18 mouse cellular contexts compared by ENCODE assay signal in genomic region chr1:156437016-156437708, GRCm38 (mm10). TPM values are rescaled to one million over a fixed set of nuclear protein-coding genes. Genes with fewer than 3 reads are reported as not detected.
DNase-seq lines count a peak whose midpoint lies in the region; ATAC-seq and TF ChIP-seq lines count a peak whose summit lies in the region.
"Had no signal": no experiment of that assay in that cellular context is flagged by ENCODE, and none has a peak within 500 bp of the region (broad histone marks: within the 10 kb centered on the region; RNA-seq: fewer than 3 reads in every experiment).

No protein-coding gene starts in this region.

- no peak for TF ChIP-seq EP300 in MEL (IDR thresholded peaks at IDR 0.05; ENCODE audit: low read depth in 1 of 2, low read length in 2 of 2)

- no peaks in the 10 kb centered on the region for H3K9me3 ChIP-seq in MEL (replicated peaks; ENCODE audit: insufficient read depth, low read length)
- H3K9me3 ChIP-seq in hindbrain, embryonic 14.5 days (ENCODE audit: control insufficient read depth, low read length): no peaks in the 10 kb centered on the region
- H3K9me3 ChIP-seq: embryonic facial prominence, embryonic 13.5 days; hindbrain, embryonic 15.5 days; limb, embryonic 13.5 days; midbrain, embryonic 12.5 days had no signal

- TF ChIP-seq CTCF in MEL (IDR thresholded peaks at IDR 0.05 in 2 of 3, conservative IDR thresholded peaks at IDR 0.05 in 1 of 3; ENCODE audit: control insufficient read depth in 1 of 3, insufficient read depth in 1 of 3, low read depth in 2 of 3, low read length in 3 of 3, poor library complexity in 1 of 3, severe bottlenecking in 1 of 3): no peak

- peak; percentile 69 to 88 for ATAC-seq in hematopoietic stem cell, adult 5-6 weeks (replicated peaks in 1 of 2; ENCODE audit: insufficient read depth in 1 of 2, low FRiP score in 2 of 2, low TSS enrichment in 1 of 2, low read depth in 1 of 2, poor library complexity in 2 of 2, severe bottlenecking in 2 of 2)
- ATAC-seq in neutrophil, adult 5-6 weeks (ENCODE audit: extremely low read depth, insufficient number of reproducible peaks, low FRiP score, poor library complexity, severe bottlenecking): peak; percentile 96
- ATAC-seq in hindbrain, embryonic 14.5 days (ENCODE audit: low FRiP score): no peak

- no peak overlapping the region for H3K4me3 ChIP-seq in MEL (ENCODE audit: control insufficient read depth in 1 of 2, insufficient read depth in 1 of 2, low read depth in 2 of 2, low read length in 2 of 2)
- no peak overlapping the region for H3K4me3 ChIP-seq in hindbrain, embryonic 14.5 days (replicated peaks; ENCODE audit: low read length)
- H3K4me3 ChIP-seq: embryonic facial prominence, embryonic 13.5 days; hindbrain, embryonic 15.5 days; limb, embryonic 13.5 days; midbrain, embryonic 12.5 days had no signal

- H3K9ac ChIP-seq in MEL (ENCODE audit: control insufficient read depth, low read depth, low read length, poor library complexity, severe bottlenecking): no peak overlapping the region
- no peak overlapping the region for H3K9ac ChIP-seq in hindbrain, embryonic 14.5 days
- H3K9ac ChIP-seq: embryonic facial prominence, embryonic 13.5 days; hindbrain, embryonic 15.5 days; limb, embryonic 13.5 days; lung, embryonic 14.5 days; midbrain, embryonic 12.5 days had no signal

- no peak for TF ChIP-seq RAD21 in MEL (IDR thresholded peaks at IDR 0.05; ENCODE audit: low read depth, low read length)

- H3K27ac ChIP-seq in MEL (ENCODE audit: control insufficient read depth, low read depth, low read length): no peak overlapping the region
- H3K27ac ChIP-seq in hindbrain, embryonic 14.5 days: no peak overlapping the region
- H3K27ac ChIP-seq: embryonic facial prominence, embryonic 13.5 days; hindbrain, embryonic 15.5 days; limb, embryonic 13.5 days; midbrain, embryonic 12.5 days had no signal

- H3K36me3 ChIP-seq in MEL (ENCODE audit: control insufficient read depth in 1 of 2, insufficient read depth in 2 of 2, low read length in 2 of 2): no peaks in the 10 kb centered on the region
- H3K36me3 ChIP-seq in hindbrain, embryonic 14.5 days (replicated peaks; ENCODE audit: control insufficient read depth, insufficient read depth): peaks cover 37% of the 10 kb centered on the region

- 95% methylated on average over 8 of the region's 8 CpGs for WGBS in hindbrain, embryonic 14.5 days

- no peak overlapping the region for H3K4me2 ChIP-seq in hindbrain, embryonic 14.5 days (replicated peaks)
- H3K4me2 ChIP-seq: embryonic facial prominence, embryonic 13.5 days; hindbrain, embryonic 15.5 days; limb, embryonic 13.5 days; lung, embryonic 14.5 days; midbrain, embryonic 12.5 days had no signal

- no peaks in the 10 kb centered on the region for H3K4me1 ChIP-seq in MEL (ENCODE audit: control insufficient read depth in 1 of 2, insufficient read depth in 2 of 2, low read length in 2 of 2)
- no peaks in the 10 kb centered on the region for H3K4me1 ChIP-seq in hindbrain, embryonic 14.5 days (replicated peaks; ENCODE audit: control insufficient read depth, insufficient read depth, low read length)
- H3K4me1 ChIP-seq: embryonic facial prominence, embryonic 13.5 days; hindbrain, embryonic 15.5 days; limb, embryonic 13.5 days; midbrain, embryonic 12.5 days had no signal

- no peaks in the 10 kb centered on the region for H3K27me3 ChIP-seq in MEL (ENCODE audit: control insufficient read depth in 1 of 2, insufficient read depth in 2 of 2, low read length in 2 of 2)
- H3K27me3 ChIP-seq in hindbrain, embryonic 14.5 days (ENCODE audit: control insufficient read depth, insufficient read depth, low read length): no peaks in the 10 kb centered on the region
- H3K27me3 ChIP-seq: embryonic facial prominence, embryonic 13.5 days; hindbrain, embryonic 15.5 days; limb, embryonic 13.5 days; midbrain, embryonic 12.5 days had no signal

- H3K79me2 ChIP-seq in MEL (ENCODE audit: control insufficient read depth, insufficient read depth, low read length, poor library complexity): no peaks in the 10 kb centered on the region

- peak; percentile 7 for DNase-seq in spleen, adult 12 weeks (ENCODE audit: low spot score)
- no peak for DNase-seq in spleen, postnatal 14 days (ENCODE audit: low spot score in 2 of 2)
- peak; percentile 30 for DNase-seq in MEL (ENCODE audit: low read depth, low spot score)
- DNase-seq in right cerebral cortex, postnatal 14 days: no peak
- no peak for DNase-seq in left cerebral cortex, adult 18-20 months (ENCODE audit: low spot score in 2 of 2)
- DNase-seq in hindbrain, embryonic 14.5 days (ENCODE audit: low spot score): no peak
- DNase-seq: cerebellum, adult 11-12 months; gastrocnemius, postnatal 36 days; kidney, adult 2 months; kidney, postnatal 25 days; lung, embryonic 14.5 days; right cerebral cortex, postnatal 25 days had no signal

- TF ChIP-seq POLR2A in MEL (IDR thresholded peaks at IDR 0.05; ENCODE audit: control insufficient read depth in 1 of 2, insufficient read depth in 1 of 2, low read depth in 1 of 2, low read length in 2 of 2, poor library complexity in 1 of 2): no peak

TF ChIP-seq in MEL, 35 proteins besides CTCF, POLR2A, EP300 and RAD21:
- no peak for TF ChIP-seq USF2 (IDR thresholded peaks at IDR 0.05; ENCODE audit: borderline replicate concordance in 1 of 2, insufficient read depth in 1 of 2, low read depth in 1 of 2, low read length in 2 of 2)
- no peak for TF ChIP-seq CHD1 (IDR thresholded peaks at IDR 0.05; ENCODE audit: low read depth, low read length)
- TF ChIP-seq POLR2AphosphoS5 (IDR thresholded peaks at IDR 0.05; ENCODE audit: borderline replicate concordance, low read depth, low read length): no peak
- TF ChIP-seq TAL1 (IDR thresholded peaks at IDR 0.05; ENCODE audit: low read length): no peak
- TF ChIP-seq MXI1 (IDR thresholded peaks at IDR 0.05; ENCODE audit: low read depth, low read length): no peak
- no peak for TF ChIP-seq USF1 (IDR thresholded peaks at IDR 0.05; ENCODE audit: low read depth, low read length)
- no peak for TF ChIP-seq TCF12 (IDR thresholded peaks at IDR 0.05; ENCODE audit: low read depth, low read length)
- TF ChIP-seq GATA1 (IDR thresholded peaks at IDR 0.05; ENCODE audit: low read depth, low read length): no peak
- TF ChIP-seq NRF1 (IDR thresholded peaks at IDR 0.05; ENCODE audit: insufficient read depth, low read depth, low read length, poor library complexity, severe bottlenecking): no peak
- no peak for TF ChIP-seq KAT2A (conservative IDR thresholded peaks at IDR 0.05; ENCODE audit: low read depth, low read length)
- no peak for TF ChIP-seq MYC (IDR thresholded peaks at IDR 0.05; ENCODE audit: low read depth, low read length)

RNA-seq across cellular contexts. Expression of gene Axdnd1, which starts 16.2 kb away (rescaled TPM):
- 0.07 and 0.08 TPM in 2 replicates for total RNA-seq in MEL (2012; rRNA removed)
- under 1 TPM in 1 of 2 experiments, not detected in 1; 0.29 TPM for polyA plus RNA-seq in MEL (2012; ENCODE audit: insufficient read depth in 1 of 2, insufficient read length in 2 of 2, low read depth in 1 of 2, low replicate concordance in 2 of 2, missing spikeins in 1 of 2)
- total RNA-seq in hematopoietic stem cell, adult 5-6 weeks (2017): 1.8 TPM in 1 of 2 replicates, not detected in the other
- total RNA-seq in neutrophil, adult 5-6 weeks (2017): 1.2 and 1.7 TPM in 2 replicates
- total RNA-seq in left cerebral cortex, adult 18-20 months (2021): under 1 TPM; 0.35 to 0.53 TPM
- polyA plus RNA-seq in hindbrain, embryonic 14.5 days (2014; fragmentation: Nextera tagmentation; extraction: Ambion mirVana): 0.13 and 0.27 TPM in 2 replicates
- polyA plus RNA-seq: kidney, adult 2 months; midbrain, embryonic 12.5 days had no signal

RNA-seq across cellular contexts. Expression of gene Soat1, which starts 37.0 kb away (rescaled TPM):
- 2.7 and 7.7 TPM in 2 replicates for total RNA-seq in MEL (2012; rRNA removed)
- polyA plus RNA-seq in MEL (2012; ENCODE audit: insufficient read depth in 1 of 2, insufficient read length in 2 of 2, low read depth in 1 of 2, low replicate concordance in 2 of 2, missing spikeins in 1 of 2): 10 to 100 TPM in 1 of 2 experiments, not detected in 1; 10.5 TPM
- 48.3 and 80.4 TPM in 2 replicates for total RNA-seq in hematopoietic stem cell, adult 5-6 weeks (2017)
- 80.2 and 105 TPM in 2 replicates for total RNA-seq in neutrophil, adult 5-6 weeks (2017)
- 10 to 100 TPM; 46.0 to 56.1 TPM for total RNA-seq in left cerebral cortex, adult 18-20 months (2021)
- 10.6 and 11.7 TPM in 2 replicates for polyA plus RNA-seq in hindbrain, embryonic 14.5 days (2014; fragmentation: Nextera tagmentation; extraction: Ambion mirVana)

Comparison
In these comparisons a context has a peak if more than half of its experiments do, and no peak if none do; other contexts are left out.
1. DNase-seq: peak in spleen, adult 12 weeks (single experiment) and MEL (single experiment); none in spleen, postnatal 14 days (0 of 2), right cerebral cortex, postnatal 14 days (single experiment), left cerebral cortex, adult 18-20 months (0 of 2) and hindbrain, embryonic 14.5 days (single experiment).